Mouse (Mus musculus) liver, embryonic 14.5 days (tissue): ENCODE measurements around the gene Brk1. TPM values are rescaled to one million over a fixed set of nuclear protein-coding genes. Genes with fewer than 3 reads are reported as not detected.

Source experiments
- ATAC-seq: fragments of 200-750 bp; cut with Nextera tagmentation; 2 replicates; pipeline ENCODE4 v1.8.0; 2017; ENCODE audit warnings: moderate number of reproducible peaks, mild to moderate bottlenecking, moderate library complexity; ENCODE audit not compliant: insufficient read depth
- DNase-seq, 3 experiments: peaks; one replicate each; pipeline ENCODE4 v3.0.0-alpha.2; 2012 to 2013; ENCODE audit warnings: low read depth in 3 of 3, low spot score in 3 of 3
- H3K27ac ChIP-seq: fragments of 300-500 bp; sonication (generic); 2 replicates; pipeline ENCODE4 v1.5.1; 2014; ENCODE audit warnings: moderate library complexity, mild to moderate bottlenecking, control low read depth, inconsistent platforms
- H3K27me3 ChIP-seq: fragments of 300-500 bp; sonication (generic); 2 replicates; pipeline ENCODE4 v1.6.1; 2014; ENCODE audit warnings: mild to moderate bottlenecking, low read length, moderate library complexity; ENCODE audit not compliant: control insufficient read depth, insufficient read depth
- H3K36me3 ChIP-seq: fragments of 300-500 bp; sonication (generic); replicated peaks from 2 replicates; pipeline ENCODE4 v1.6.1; 2014; ENCODE audit warnings: low read depth; ENCODE audit not compliant: control insufficient read depth, insufficient read depth
- H3K4me1 ChIP-seq, 2 experiments: fragments of 200-500 bp in 1 of 2; fragments of 300-500 bp in 1 of 2; sonication (generic) in 1 of 2; replicated peaks; 2 replicates each; pipeline ENCODE4 v1.6.1; 2012 to 2014; ENCODE audit warnings: antibody characterized with exemption in 1 of 2, inconsistent platforms in 1 of 2, low read length in 1 of 2; ENCODE audit not compliant: control insufficient read depth in 2 of 2, insufficient read depth in 2 of 2
- H3K4me2 ChIP-seq: fragments of 300-500 bp; sonication (generic); 2 replicates; pipeline ENCODE4 v1.6.1; 2014; ENCODE audit warnings: low read depth, mild to moderate bottlenecking, control low read depth, moderate library complexity
- H3K4me3 ChIP-seq, 2 experiments: fragments of 200-500 bp in 1 of 2; fragments of 300-500 bp in 1 of 2; sonication (generic) in 1 of 2; 2 replicates each; pipeline ENCODE4 v1.5.1; 2012 to 2014; ENCODE audit warnings: low read depth in 2 of 2, low read length in 2 of 2, mild to moderate bottlenecking in 2 of 2, control low read depth in 1 of 2, inconsistent platforms in 1 of 2, moderate library complexity in 1 of 2; ENCODE audit not compliant: insufficient read depth in 1 of 2
- H3K9ac ChIP-seq: fragments of 300-500 bp; sonication (generic); replicated peaks from 2 replicates; pipeline ENCODE4 v1.6.1; 2014; ENCODE audit warnings: mild to moderate bottlenecking, control low read depth, moderate library complexity
- H3K9me3 ChIP-seq: fragments of 300-500 bp; sonication (generic); 2 replicates; pipeline ENCODE4 v1.6.1; 2016; ENCODE audit warnings: low read length, mixed read lengths; ENCODE audit not compliant: control insufficient read depth
- CTCF ChIP-seq: IDR thresholded peaks from 2 replicates; pipeline ENCODE4 v1.5.1; 2016; ENCODE audit warnings: antibody characterized with exemption, low read depth, control low read depth
- EP300 ChIP-seq: IDR thresholded peaks from 2 replicates; pipeline ENCODE4 v1.6.1; 2016; ENCODE audit warnings: antibody characterized with exemption, low read depth
- WGBS: fragments of 180-500 bp; shearing (Covaris S2); extraction: QIAGEN DNeasy Blood & Tissue Kit; methylation state at CpG from one replicate; pipeline ENCODE4 v1.1.7; 2014; ENCODE audit not compliant: insufficient replicate concordance; 5-methylcytosine and 5-hydroxymethylcytosine counted together
- polyA plus RNA-seq, 2 experiments: library from polyadenylated mRNA; depleted of rRNA in 1 of 2; stranded (reverse) in 1 of 2; unstranded in 1 of 2; fragments of >200 nt; fragmentation: Nextera tagmentation in 1 of 2; extraction: Ambion mirVana in 1 of 2; gene quantifications; 2 replicates each; pipeline versions ENCODE4 v1.2.1 to v1.2.3; 2012 to 2014

The Brk1 gene
- polyA plus RNA-seq, 2 experiments, result 71.1 to 88.8 TPM

- H3K9ac ChIP-seq, result no peak overlapping the region
- TF ChIP-seq EP300, result no peak
- no peak for TF ChIP-seq CTCF
- no peak overlapping the region for H3K4me2 ChIP-seq
- DNase-seq, result no peak
- no peak overlapping the region for H3K4me3 ChIP-seq
- 85% methylated on average over 4 of the region's 4 CpGs for WGBS
- peaks cover 0 to 4% of the 10 kb centered on the region in 2 experiments; a peak in 1 of 4 replicates for H3K4me1 ChIP-seq
- no peak overlapping the region for H3K27ac ChIP-seq
- H3K36me3 ChIP-seq, result peaks cover 28% of the 10 kb centered on the region
- no peak for ATAC-seq
- no peaks in the 10 kb centered on the region for H3K27me3 ChIP-seq
- H3K9me3 ChIP-seq, result no peaks in the 10 kb centered on the region
Measured at GRCm38 (mm10) chr6:113615489-113615888, 10.9 kb downstream of the Brk1 start.

GRCm38 (mm10) chr6:113623386-113623785 lies 18.8 kb downstream of the Brk1 start:
- Histone ChIP-seq H3K4me2 (peak overlapping the region; percentile 85), H3K27me3 (no peaks in the 10 kb centered on the region), H3K36me3 (no peaks in the 10 kb centered on the region; the same call in 1 of the 2 replicates), H3K4me3 (peak overlapping the region; percentile 59 to 69), H3K4me1 (peaks cover 0 to 11% of the 10 kb centered on the region in 2 experiments; a peak in 2 of 4 replicates), H3K27ac (no peak overlapping the region), H3K9me3 (no peaks in the 10 kb centered on the region), H3K9ac (peak overlapping the region; percentile 54)
- ATAC-seq (peak; percentile 7; the same call in 1 of the 2 replicates), DNase-seq (no peak)
- WGBS, result 47% methylated on average over 5 of the region's 5 CpGs
- TF ChIP-seq EP300, result no peak
- no peak for TF ChIP-seq CTCF

- Histone ChIP-seq H3K4me2 (peak within 1 kb of the TSS; percentile 85), H3K27ac (0 out of 2 replicates have a peak within 1 kb of the TSS, but pooled peaks have one; percentile 28), H3K4me1 (peaks cover 0 to 11% of the 10 kb centered on the region in 2 experiments; a peak in 2 of 4 replicates), H3K36me3 (peaks cover 1% of the 10 kb centered on the region; the same call in 1 of the 2 replicates), H3K27me3 (no peaks in the 10 kb centered on the region), H3K9ac (peak within 1 kb of the TSS; percentile 78), H3K4me3 (peak within 1 kb of the TSS; percentile 69 to 86), H3K9me3 (no peaks in the 10 kb centered on the region)
- WGBS, result under 1% methylated on average over 74 of the region's 76 CpGs
- DNase-seq (peak; percentile 61 to 68 (median 66)), ATAC-seq (peak; percentile 89)
- peak; percentile 28; the same call in 1 of the 2 replicates for TF ChIP-seq CTCF
- no peak for TF ChIP-seq EP300
Measured at GRCm38 (mm10) chr6:113623941-113624751, 19.6 kb downstream of the Brk1 start, which contains the start of gene Vhl. Vhl (plus strand) TSS chr6:113623959.

GRCm38 (mm10) chr6:113624989-113625770 lies 20.6 kb downstream of the Brk1 start:
- H3K9ac ChIP-seq, result no peak overlapping the region
- peak overlapping the region; percentile 69 to 86; a peak in 3 of 4 replicates for H3K4me3 ChIP-seq
- no peak for DNase-seq
- ATAC-seq, result no peak
- peaks cover 9% of the 10 kb centered on the region for H3K36me3 ChIP-seq
- H3K4me2 ChIP-seq, result peak overlapping the region; percentile 85
- peaks cover 0 to 11% of the 10 kb centered on the region in 2 experiments; a peak in 2 of 4 replicates for H3K4me1 ChIP-seq
- no peaks in the 10 kb centered on the region for H3K27me3 ChIP-seq
- 62% methylated on average over 5 of the region's 5 CpGs for WGBS
- TF ChIP-seq CTCF, result no peak
- no peak for TF ChIP-seq EP300
- H3K27ac ChIP-seq, result no peak overlapping the region
- H3K9me3 ChIP-seq, result no peaks in the 10 kb centered on the region
